Mouse (Mus musculus) midbrain, embryonic 16.5 days (tissue): ENCODE measurements around the gene Miga2. TPM values are rescaled to one million over a fixed set of nuclear protein-coding genes. Genes with fewer than 3 reads are reported as not detected.

Experiments
- ATAC-seq: fragments of 200-750 bp; cut with Nextera tagmentation; 2 replicates; pipeline ENCODE4 v1.8.0; 2017; ENCODE audit warnings: moderate TSS enrichment
- H3K27ac ChIP-seq: fragments of 300-500 bp; sonication (generic); 2 replicates; pipeline ENCODE4 v1.5.1; 2014; ENCODE audit warnings: mild to moderate bottlenecking, low read length, mixed read lengths
- H3K27me3 ChIP-seq: fragments of 300-500 bp; sonication (generic); 2 replicates; pipeline ENCODE4 v1.6.1; 2014; ENCODE audit warnings: low read depth, low read length, mixed read lengths; ENCODE audit not compliant: control insufficient read depth, insufficient read depth
- H3K36me3 ChIP-seq: fragments of 300-500 bp; sonication (generic); 2 replicates; pipeline ENCODE4 v1.6.1; 2014; ENCODE audit warnings: mild to moderate bottlenecking, low read length, moderate library complexity, mixed read lengths; ENCODE audit not compliant: control insufficient read depth, insufficient read depth
- H3K4me1 ChIP-seq: fragments of 300-500 bp; sonication (generic); 2 replicates; pipeline ENCODE4 v1.6.1; 2014; ENCODE audit warnings: mild to moderate bottlenecking, low read length, mixed read lengths; ENCODE audit not compliant: control insufficient read depth, insufficient read depth
- H3K4me2 ChIP-seq: fragments of 300-500 bp; sonication (generic); 2 replicates; pipeline ENCODE4 v1.6.1; 2014; ENCODE audit warnings: mild to moderate bottlenecking, low read length, mixed read lengths
- H3K4me3 ChIP-seq: fragments of 300-500 bp; sonication (generic); 2 replicates; pipeline ENCODE4 v1.5.1; 2014; ENCODE audit warnings: low read depth, mild to moderate bottlenecking, low read length, moderate library complexity, mixed read lengths
- H3K9ac ChIP-seq: fragments of 300-500 bp; sonication (generic); 2 replicates; pipeline ENCODE4 v1.6.1; 2014; ENCODE audit warnings: low read depth, low read length, mixed read lengths
- H3K9me3 ChIP-seq: fragments of 300-500 bp; sonication (generic); replicated peaks from 2 replicates; pipeline ENCODE4 v1.6.1; 2014; ENCODE audit warnings: mild to moderate bottlenecking, low read length, mixed read lengths; ENCODE audit not compliant: control insufficient read depth, poor library complexity, severe bottlenecking
- WGBS: fragments of 180-500 bp; shearing (Covaris S2); extraction: QIAGEN DNeasy Blood & Tissue Kit; methylation state at CpG from one replicate; pipeline ENCODE4 v1.1.7; 2014; 5-methylcytosine and 5-hydroxymethylcytosine counted together
- polyA plus RNA-seq: library from polyadenylated mRNA; unstranded; fragments of >200 nt; fragmentation: Nextera tagmentation; extraction: Ambion mirVana; gene quantifications from 2 replicates; pipeline ENCODE4 v1.2.1, GENCODE M21; 2015

The Miga2 gene
- polyA plus RNA-seq, 1 experiment from 2014 or later: 35.0 TPM

- H3K4me1 ChIP-seq: peaks cover 8% of the 10 kb centered on the region; the same call in 1 of the 2 replicates
- peak overlapping the region; percentile 7; the same call in 1 of the 2 replicates for H3K9ac ChIP-seq
- H3K9me3 ChIP-seq: no peaks in the 10 kb centered on the region
- no peak overlapping the region for H3K4me2 ChIP-seq
- H3K27me3 ChIP-seq: no peaks in the 10 kb centered on the region
- no peak for ATAC-seq
- no peak overlapping the region for H3K4me3 ChIP-seq
- H3K27ac ChIP-seq: peak overlapping the region; percentile 69
- H3K36me3 ChIP-seq: peaks cover 34% of the 10 kb centered on the region
- 22% methylated on average over 20 of the region's 20 CpGs for WGBS
These were observed 35.4 kb downstream of the Miga2 start for GRCm38 (mm10) chr2:30399191-30400171.

- Histone ChIP-seq H3K9ac (no peak overlapping the region), H3K4me1 (peaks cover 8% of the 10 kb centered on the region; the same call in 1 of the 2 replicates), H3K27me3 (no peaks in the 10 kb centered on the region), H3K27ac (no peak overlapping the region), H3K9me3 (no peaks in the 10 kb centered on the region), H3K4me2 (no peak overlapping the region), H3K36me3 (peaks cover 42% of the 10 kb centered on the region), H3K4me3 (no peak overlapping the region)
- WGBS: 74% methylated on average over 1 of the region's 1 CpGs
- ATAC-seq: no peak
These were observed 37.5 kb downstream of the Miga2 start for GRCm38 (mm10) chr2:30401581-30401980.

DNA sequence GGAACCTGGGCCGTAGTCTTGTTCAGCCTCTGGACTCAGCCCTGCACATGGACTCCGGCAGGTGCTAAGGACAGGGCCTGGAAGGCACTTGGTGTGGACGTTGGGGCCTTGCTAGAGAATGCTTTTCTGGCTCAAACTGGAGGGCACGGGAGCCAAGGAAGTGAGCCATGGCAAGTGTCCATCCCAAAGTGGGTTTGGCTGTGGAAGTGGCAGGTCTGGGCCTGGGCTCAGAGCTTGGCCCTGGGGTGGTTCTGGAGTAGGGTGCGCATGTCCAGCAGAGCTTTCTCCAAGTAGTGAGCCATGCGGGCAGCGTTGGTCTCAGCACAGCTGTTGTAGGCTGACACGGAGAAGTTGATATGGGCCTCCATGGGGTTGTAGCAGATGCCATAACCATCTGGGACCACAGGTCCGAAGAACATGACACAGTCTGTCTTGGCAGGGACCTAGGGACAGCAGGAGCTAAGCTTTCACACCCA lies 38.4 kb downstream of the Miga2 start:
- Histone ChIP-seq H3K4me1 (peaks cover 8% of the 10 kb centered on the region; the same call in 1 of the 2 replicates), H3K9ac (no peak overlapping the region), H3K4me2 (no peak overlapping the region), H3K36me3 (peaks cover 47% of the 10 kb centered on the region), H3K27ac (no peak overlapping the region), H3K4me3 (no peak overlapping the region), H3K27me3 (no peaks in the 10 kb centered on the region), H3K9me3 (no peaks in the 10 kb centered on the region)
- 91% methylated on average over 9 of the region's 9 CpGs for WGBS
- ATAC-seq: no peak

GRCm38 (mm10) chr2:30402843-30403242 lies 38.8 kb downstream of the Miga2 start:
- H3K4me1 ChIP-seq: peaks cover 8% of the 10 kb centered on the region; the same call in 1 of the 2 replicates
- no peak overlapping the region for H3K4me2 ChIP-seq
- no peak for ATAC-seq
- no peaks in the 10 kb centered on the region for H3K27me3 ChIP-seq
- H3K36me3 ChIP-seq: peaks cover 52% of the 10 kb centered on the region
- no peak overlapping the region for H3K4me3 ChIP-seq
- no peak overlapping the region for H3K9ac ChIP-seq
- no peak overlapping the region for H3K27ac ChIP-seq
- WGBS: 51% methylated on average over 2 of the region's 2 CpGs
- H3K9me3 ChIP-seq: no peaks in the 10 kb centered on the region

- Histone ChIP-seq H3K9me3 (no peaks in the 10 kb centered on the region), H3K4me1 (peaks cover 8% of the 10 kb centered on the region; the same call in 1 of the 2 replicates), H3K4me2 (no peak overlapping the region), H3K27me3 (no peaks in the 10 kb centered on the region), H3K36me3 (peaks cover 54% of the 10 kb centered on the region), H3K9ac (no peak overlapping the region), H3K27ac (no peak overlapping the region), H3K4me3 (no peak overlapping the region)
- ATAC-seq: no peak
- WGBS: 93% methylated on average over 1 of the region's 1 CpGs
These were observed 39.8 kb downstream of the Miga2 start for GRCm38 (mm10) chr2:30403870-30404269.

DNA sequence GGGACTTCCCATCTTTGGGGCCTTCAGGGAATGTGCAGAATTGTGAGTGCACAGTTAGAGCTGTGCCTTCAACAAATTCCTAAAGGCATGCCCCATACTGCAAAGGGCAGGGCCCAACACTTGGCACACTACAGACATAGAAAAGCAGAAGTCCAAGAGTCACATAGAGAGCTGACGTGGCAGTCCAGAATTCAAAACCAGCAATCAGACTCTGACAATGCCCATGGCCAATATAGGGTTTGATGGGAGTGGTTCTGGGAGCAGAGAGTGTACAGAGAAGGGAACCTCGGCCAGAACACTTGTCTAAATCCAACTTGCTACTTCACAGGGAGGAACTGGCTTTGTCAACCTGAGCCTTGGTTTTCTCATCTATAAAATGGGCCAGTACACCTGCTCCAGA lies 43.2 kb downstream of the Miga2 start:
- Histone ChIP-seq H3K4me2 (no peak overlapping the region), H3K9me3 (no peaks in the 10 kb centered on the region), H3K9ac (no peak overlapping the region), H3K4me1 (no peaks in the 10 kb centered on the region), H3K27ac (no peak overlapping the region), H3K36me3 (peaks cover 64% of the 10 kb centered on the region), H3K4me3 (no peak overlapping the region), H3K27me3 (no peaks in the 10 kb centered on the region)
- WGBS: 98% methylated on average over 2 of the region's 2 CpGs
- ATAC-seq: no peak

GRCm38 (mm10) chr2:30407778-30408177 lies 43.7 kb downstream of the Miga2 start:
- Histone ChIP-seq H3K4me1 (0 out of 2 replicates have a peak, but pooled peaks cover 1% of the 10 kb centered on the region), H3K9me3 (no peaks in the 10 kb centered on the region), H3K27ac (no peak overlapping the region), H3K27me3 (no peaks in the 10 kb centered on the region), H3K9ac (no peak overlapping the region), H3K4me3 (no peak overlapping the region), H3K36me3 (peaks cover 59% of the 10 kb centered on the region), H3K4me2 (no peak overlapping the region)
- no peak for ATAC-seq
- whole genome bisulfite sequencing: 95% methylated on average over 10 of the region's 10 CpGs

DNA sequence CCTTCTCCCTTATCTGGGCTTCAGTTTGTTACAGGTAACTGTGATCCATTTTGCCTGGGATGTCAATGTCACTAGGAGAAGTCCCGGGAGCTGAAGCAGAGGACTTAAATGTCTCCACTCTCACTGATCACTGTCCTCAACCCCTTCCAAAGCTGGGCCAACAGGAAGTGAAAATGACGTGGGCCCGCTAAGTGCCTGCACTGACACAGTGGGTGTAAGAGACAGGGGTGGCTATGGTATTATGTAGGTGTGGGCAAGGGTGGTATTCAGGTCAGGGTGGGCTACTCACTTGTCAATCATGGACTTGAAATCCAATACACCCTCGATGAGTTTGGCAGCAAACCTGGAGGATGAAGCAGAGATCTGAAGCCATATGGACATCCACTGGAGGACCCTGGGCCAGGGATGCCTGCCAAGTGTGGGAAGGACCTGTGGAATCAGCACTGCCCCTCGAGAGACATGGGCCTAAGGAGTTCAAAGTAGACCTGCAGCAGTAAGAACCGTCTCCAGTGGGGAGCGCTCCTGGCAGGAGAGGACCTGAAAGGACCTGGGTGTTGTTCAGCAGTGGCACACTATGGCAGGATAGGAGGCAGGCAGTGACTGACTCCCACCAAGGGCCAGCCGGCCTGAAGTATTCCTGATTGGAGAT lies 44.5 kb downstream of the Miga2 start:
- H3K27me3 ChIP-seq: no peaks in the 10 kb centered on the region
- ATAC-seq: no peak
- H3K4me2 ChIP-seq: no peak overlapping the region
- H3K4me1 ChIP-seq: peaks cover 4% of the 10 kb centered on the region; the same call in 1 of the 2 replicates
- 85% methylated on average over 8 of the region's 8 CpGs for WGBS
- peaks cover 52% of the 10 kb centered on the region for H3K36me3 ChIP-seq
- no peak overlapping the region for H3K27ac ChIP-seq
- H3K9me3 ChIP-seq: no peaks in the 10 kb centered on the region
- H3K9ac ChIP-seq: no peak overlapping the region
- no peak overlapping the region for H3K4me3 ChIP-seq
